Mouse (Mus musculus) ovary, postnatal 14 days (tissue): ENCODE results near the gene Pfpl.

ENCODE experiments used
- DNase-seq: peaks from one replicate; pipeline ENCODE4 v3.0.0; 2022; ENCODE audit warnings: low spot score

Pfpl gene

DNA sequence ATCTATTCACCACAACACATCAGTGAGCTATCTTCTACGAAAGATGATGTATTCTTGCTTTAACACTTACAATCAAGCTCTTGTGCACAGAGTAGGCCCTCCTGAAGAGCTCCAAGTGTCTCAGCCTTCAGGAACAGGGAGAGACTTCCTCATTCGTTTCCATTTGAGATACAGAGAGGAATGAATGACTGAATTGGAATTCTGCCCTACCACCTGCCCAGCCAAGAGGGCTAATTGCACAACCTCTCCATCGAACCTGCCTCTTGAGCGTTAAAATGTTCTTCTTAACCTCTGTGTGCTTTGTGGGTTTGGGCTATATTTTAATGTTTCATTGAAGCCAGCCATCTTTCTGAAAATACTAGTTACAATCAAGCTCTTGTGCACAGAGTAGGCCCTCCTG lies 37.0 kb downstream of the Pfpl start:
- DNase-seq = no peak

- DNase-seq = no peak
Measured at GRCm38 (mm10) chr19:12465530-12466144, 37.9 kb downstream of the Pfpl start.

DNA sequence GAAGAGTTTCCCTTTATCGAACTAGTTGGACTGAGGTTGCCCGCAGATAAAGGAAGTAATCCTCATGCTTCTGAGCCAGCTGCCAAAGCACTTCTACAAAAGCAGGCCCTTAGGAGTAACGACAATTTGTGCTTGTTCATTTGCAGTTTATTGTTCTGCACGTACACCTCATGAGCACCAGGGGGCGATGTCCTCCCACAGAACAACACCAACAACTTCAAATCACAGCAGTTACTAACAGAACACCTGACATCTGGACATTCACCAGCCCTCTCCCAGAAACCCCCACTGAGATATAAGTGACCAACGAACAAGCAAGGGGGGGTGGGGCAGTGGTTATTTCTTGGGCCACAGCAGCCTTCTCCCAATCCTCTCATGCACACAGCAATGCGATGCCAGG lies 38.5 kb downstream of the Pfpl start:
- DNase-seq = peak; percentile 53

DNA sequence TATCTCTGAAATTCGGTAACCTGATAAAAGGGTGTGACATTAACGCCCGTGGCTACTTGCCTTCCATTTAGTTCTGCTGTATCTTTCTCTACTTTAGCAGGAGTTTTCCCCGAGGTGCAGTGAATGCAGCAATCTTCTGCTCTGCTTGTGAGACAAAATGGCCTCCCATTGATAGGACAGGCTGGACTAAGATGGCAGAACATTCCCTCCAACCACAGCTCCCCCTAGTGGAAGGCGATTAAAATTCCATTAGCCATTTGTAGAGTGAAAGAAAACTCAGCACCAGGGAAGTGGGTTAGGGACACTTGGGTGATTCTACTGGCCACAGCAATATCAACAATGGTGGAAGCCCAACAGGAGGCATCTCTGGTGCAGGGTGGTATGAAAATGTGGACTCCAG lies 39.7 kb downstream of the Pfpl start:
- peak; percentile 39 for DNase-seq

- no peak for DNase-seq
Measured at GRCm38 (mm10) chr19:12471866-12472265, 44.2 kb downstream of the Pfpl start.

GRCm38 (mm10) chr19:12472381-12472976 lies 44.8 kb downstream of the Pfpl start:
- DNase-seq = no peak

DNA sequence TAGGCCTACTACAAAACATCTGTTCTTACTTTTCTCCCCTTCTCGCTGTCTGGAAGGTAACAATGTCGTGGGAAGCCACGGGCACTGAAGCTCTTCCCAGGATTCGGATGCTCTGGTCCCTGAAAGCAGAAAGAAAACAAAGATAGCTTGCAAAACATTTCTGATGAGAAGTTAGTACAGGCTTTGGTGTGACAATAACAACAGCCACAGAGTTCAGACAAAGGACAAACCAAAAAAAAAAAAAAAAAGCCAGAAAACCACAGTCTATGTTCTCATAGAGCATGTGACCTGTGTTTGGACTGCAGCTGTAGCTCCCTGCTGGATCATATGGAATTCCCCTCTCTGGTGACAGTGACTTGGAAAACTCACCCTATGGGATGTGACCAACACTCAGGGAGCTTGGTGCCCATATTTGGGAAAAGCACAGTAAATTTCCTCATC lies 45.5 kb downstream of the Pfpl start:
- DNase-seq = no peak

- no peak for DNase-seq
Measured at GRCm38 (mm10) chr19:12473951-12474350, 46.2 kb downstream of the Pfpl start.

GRCm38 (mm10) chr19:12475380-12476250 lies 47.9 kb downstream of the Pfpl start:
- DNase-seq = peak; percentile 89

DNA sequence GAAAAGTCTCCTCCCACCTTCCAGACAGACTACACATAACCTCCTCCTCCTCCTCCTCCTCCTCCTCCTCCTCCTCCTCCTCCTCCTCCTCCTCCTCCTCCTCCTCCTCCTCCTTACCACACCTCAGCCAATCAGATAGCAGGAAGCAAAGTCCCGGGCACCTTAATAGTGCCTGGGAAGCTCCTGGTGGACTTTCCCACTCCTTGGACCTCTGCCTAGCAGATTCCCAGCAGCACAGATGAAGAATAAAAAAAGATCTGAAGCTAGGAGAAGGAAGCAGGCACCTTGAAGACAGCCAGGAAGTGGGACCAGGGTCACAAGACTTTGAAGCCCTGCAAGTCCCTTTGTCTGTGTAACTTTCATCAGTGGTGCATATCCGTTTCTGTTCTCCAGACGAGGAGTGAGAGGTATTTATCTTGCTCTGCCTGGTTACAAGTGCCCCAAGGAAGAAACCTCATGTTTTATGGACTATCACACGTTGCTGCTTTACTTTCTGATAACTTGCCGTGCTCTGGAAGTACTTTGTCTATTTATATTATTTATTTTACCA lies 49.1 kb downstream of the Pfpl start:
- DNase-seq = no peak

DNA sequence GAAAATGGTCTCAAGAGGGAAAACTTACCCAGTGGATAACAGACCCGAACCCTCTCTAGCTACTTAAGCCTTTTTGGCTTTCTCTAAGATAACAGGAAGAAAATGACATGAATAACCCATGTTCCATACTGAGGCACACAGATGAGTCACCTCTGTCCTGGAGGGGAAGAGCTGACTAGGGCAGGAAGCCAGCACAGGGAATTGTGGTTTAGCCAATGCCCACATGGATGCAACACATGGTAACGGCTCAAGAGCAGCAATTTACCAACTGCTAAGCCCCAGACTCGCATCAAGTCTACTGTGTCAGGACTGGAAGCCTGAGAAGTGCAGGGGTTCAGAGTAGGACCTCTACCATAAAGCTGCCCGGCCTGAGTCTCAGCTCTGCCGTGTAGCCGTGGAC lies 50.7 kb downstream of the Pfpl start:
- no peak for DNase-seq
